Mouse (Mus musculus): Measurements from ENCODE around the gene Gm156.

DNA sequence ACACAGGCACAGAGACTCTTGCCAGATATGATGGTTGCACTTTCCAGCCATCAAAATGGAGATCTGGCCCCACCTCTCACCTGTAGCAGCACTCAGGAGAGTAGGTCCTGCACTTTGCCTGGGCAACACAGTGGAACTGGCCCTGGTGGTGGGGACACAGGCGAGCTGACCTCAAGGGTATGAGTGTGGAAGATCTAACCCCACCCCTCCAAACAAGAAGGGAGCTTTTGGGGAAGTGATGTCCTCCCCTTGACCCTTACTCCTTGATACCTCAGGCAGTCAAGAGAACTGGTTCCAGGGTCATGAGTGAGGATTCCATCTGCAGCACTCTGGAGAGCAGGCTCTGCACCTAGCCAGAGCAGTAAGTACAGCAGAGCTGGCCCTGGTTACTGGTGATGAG, 62.7 kb downstream of the Gm156 start:
- TF ChIP-seq EP300 (IDR thresholded peaks at IDR 0.05; ENCODE audit: insufficient read depth, low read depth, low read length), result no peak
- no peak for TF ChIP-seq POLR2A (IDR thresholded peaks at IDR 0.05; ENCODE audit: insufficient read depth, low read depth, low read length)
